In the genomic region with DNA sequence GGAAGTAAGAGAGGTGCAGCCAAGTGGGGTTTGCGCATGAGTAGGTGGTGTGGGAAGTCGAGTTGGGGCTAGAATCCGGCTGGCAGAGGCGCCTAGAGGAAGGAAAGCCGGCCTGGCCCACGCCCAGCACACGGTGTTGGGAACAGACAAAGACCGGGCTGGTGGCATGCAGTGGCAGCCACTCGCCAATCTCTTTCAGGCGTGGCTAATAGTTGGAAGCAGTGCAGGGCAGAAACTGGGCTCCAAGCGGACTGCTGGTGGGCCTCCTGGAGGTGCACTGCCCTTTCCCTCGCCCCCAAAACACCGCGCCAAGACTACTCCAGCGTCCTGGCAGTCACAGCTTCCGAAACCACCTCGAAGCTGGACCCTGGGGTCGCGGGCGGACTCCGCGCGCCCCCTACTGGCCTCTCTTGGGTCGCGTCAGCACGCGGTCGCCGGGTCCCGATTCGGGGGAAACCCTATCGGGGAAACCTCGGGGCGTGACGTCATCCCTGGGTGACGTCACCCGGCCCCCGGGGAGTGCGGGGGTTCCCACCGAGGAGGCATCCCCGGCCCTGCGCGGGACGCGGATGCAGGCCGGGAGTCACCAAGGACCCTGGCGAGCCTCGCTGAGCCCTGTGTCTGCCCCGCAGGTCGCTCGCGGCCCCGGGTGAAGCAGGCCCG, we compare ENCODE assay signal across 8 mouse cellular contexts. TPM values are rescaled to one million over a fixed set of nuclear protein-coding genes. Genes with fewer than 3 reads are reported as not detected.
DNase-seq lines count a peak whose midpoint lies in the region; ATAC-seq and TF ChIP-seq lines count a peak whose summit lies in the region.

No protein-coding gene starts in this region.

- H3K4me1 ChIP-seq in limb, embryonic 11.5 days (ENCODE audit: control insufficient read depth, insufficient read depth, low read length) = peaks cover 15% of the 10 kb centered on the region; the same call in 1 of the 2 replicates
- peaks cover 98% of the 10 kb centered on the region for H3K4me1 ChIP-seq in midbrain, embryonic 13.5 days (replicated peaks)

- H3K27ac ChIP-seq in layer of hippocampus, adult 2 months = peak overlapping the region; percentile 99
- no peak overlapping the region for H3K27ac ChIP-seq in limb, embryonic 11.5 days (replicated peaks; ENCODE audit: low read depth, low read length)
- H3K27ac ChIP-seq in midbrain, embryonic 13.5 days = peak overlapping the region; percentile 95

- peak; percentile 70 for ATAC-seq in limb, embryonic 11.5 days (ENCODE audit: insufficient number of reproducible peaks, low FRiP score, low TSS enrichment, low read depth)
- peak; percentile 62 for ATAC-seq in midbrain, embryonic 13.5 days

- 2% methylated on average over 53 of the region's 54 CpGs for WGBS in limb, embryonic 11.5 days
- WGBS in midbrain, embryonic 13.5 days = under 1% methylated on average over 54 of the region's 54 CpGs

- peak overlapping the region; percentile 80 for H3K9ac ChIP-seq in limb, embryonic 11.5 days (ENCODE audit: low read length)
- peak overlapping the region; percentile 89 for H3K9ac ChIP-seq in midbrain, embryonic 13.5 days (replicated peaks)

- TF ChIP-seq CTCF in layer of hippocampus, adult 2 months (conservative IDR thresholded peaks at IDR 0.05) = peak; percentile 89

- peak in 1 of 2 experiments; percentile 86 for DNase-seq in layer of hippocampus, adult 2 months (ENCODE audit: low spot score in 2 of 2)
- no peak for DNase-seq in layer of hippocampus, adult 8-10 months (ENCODE audit: low spot score in 2 of 2)
- peak; percentile 84 to 97 for DNase-seq in cerebellum, postnatal 4 days (ENCODE audit: low spot score in 2 of 2)
- peak; percentile 89 for DNase-seq in gastrocnemius, postnatal 10 days
- peak; percentile 94 for DNase-seq in induced T-regulatory cell, adult 2 months (ENCODE audit: low read depth)
- DNase-seq in limb, embryonic 11.5 days (ENCODE audit: low spot score) = peak; percentile 98
- DNase-seq in spleen, adult 18-20 months = peak; percentile 80 to 89

- no peaks in the 10 kb centered on the region for H3K9me3 ChIP-seq in limb, embryonic 11.5 days (ENCODE audit: control insufficient read depth, low read length)
- no peaks in the 10 kb centered on the region for H3K9me3 ChIP-seq in midbrain, embryonic 13.5 days

- peaks cover 14% of the 10 kb centered on the region for H3K36me3 ChIP-seq in limb, embryonic 11.5 days (ENCODE audit: control insufficient read depth, insufficient read depth, low read length)
- H3K36me3 ChIP-seq in midbrain, embryonic 13.5 days = peaks cover 38% of the 10 kb centered on the region

- no peaks in the 10 kb centered on the region for H3K27me3 ChIP-seq in limb, embryonic 11.5 days (ENCODE audit: control insufficient read depth, insufficient read depth, low read length)
- no peaks in the 10 kb centered on the region for H3K27me3 ChIP-seq in midbrain, embryonic 13.5 days

- H3K4me3 ChIP-seq in layer of hippocampus, adult 2 months = peak overlapping the region; percentile 65
- peak overlapping the region; percentile 58 for H3K4me3 ChIP-seq in limb, embryonic 11.5 days (ENCODE audit: low read depth, low read length)
- peak overlapping the region; percentile 51 for H3K4me3 ChIP-seq in midbrain, embryonic 13.5 days (replicated peaks)

- H3K4me2 ChIP-seq in limb, embryonic 11.5 days (ENCODE audit: low read depth, severe bottlenecking) = peak overlapping the region; percentile 100
- peak overlapping the region; percentile 97 for H3K4me2 ChIP-seq in midbrain, embryonic 13.5 days (replicated peaks)

RNA-seq across cellular contexts. Expression of a gene that starts 7.2 kb away (rescaled TPM):
- 10 to 100 TPM; 83.0 to 84.5 TPM for total RNA-seq in layer of hippocampus, adult 2 months (2021)
- 10 to 100 TPM; 57.5 to 73.5 (median 60.4) TPM for total RNA-seq in layer of hippocampus, adult 8-10 months (2022)
- 1 to 10 TPM; 2.1 to 2.5 TPM for total RNA-seq in gastrocnemius, postnatal 10 days (2021)
- polyA plus RNA-seq in limb, embryonic 11.5 days (2014; fragmentation: Nextera tagmentation; extraction: Ambion mirVana) = 1.1 and 1.6 TPM in 2 replicates
- 2.3 and 2.8 TPM in 2 replicates for polyA plus RNA-seq in midbrain, embryonic 13.5 days (2015; fragmentation: Nextera tagmentation; extraction: Ambion mirVana)

RNA-seq across cellular contexts. Expression of a gene that starts 16.6 kb away (rescaled TPM):
- total RNA-seq in layer of hippocampus, adult 2 months (2021) = 100 to 1,000 TPM; 396 to 403 TPM
- total RNA-seq in layer of hippocampus, adult 8-10 months (2022) = 100 to 1,000 TPM; 295 to 399 (median 333) TPM
- total RNA-seq in gastrocnemius, postnatal 10 days (2021) = 10 to 100 TPM; 52.6 to 71.2 TPM
- 299 and 318 TPM in 2 replicates for polyA plus RNA-seq in limb, embryonic 11.5 days (2014; fragmentation: Nextera tagmentation; extraction: Ambion mirVana)
- 655 and 674 TPM in 2 replicates for polyA plus RNA-seq in midbrain, embryonic 13.5 days (2015; fragmentation: Nextera tagmentation; extraction: Ambion mirVana)

RNA-seq across cellular contexts. Expression of a gene that starts 26.4 kb away (rescaled TPM):
- total RNA-seq in layer of hippocampus, adult 2 months (2021) = 10 to 100 TPM; 64.8 to 65.8 TPM
- 10 to 100 TPM; 61.4 to 74.2 (median 67.5) TPM for total RNA-seq in layer of hippocampus, adult 8-10 months (2022)
- total RNA-seq in gastrocnemius, postnatal 10 days (2021) = 10 to 100 TPM; 17.4 to 22.3 TPM
- 60.4 and 68.2 TPM in 2 replicates for polyA plus RNA-seq in limb, embryonic 11.5 days (2014; fragmentation: Nextera tagmentation; extraction: Ambion mirVana)
- 26.8 and 35.7 TPM in 2 replicates for polyA plus RNA-seq in midbrain, embryonic 13.5 days (2015; fragmentation: Nextera tagmentation; extraction: Ambion mirVana)

RNA-seq across cellular contexts. Expression of a gene that starts 42.2 kb away (rescaled TPM):
- total RNA-seq in layer of hippocampus, adult 2 months (2021) = 10 to 100 TPM; 97.4 to 99.9 TPM
- 10 to 100 TPM; 88.7 to 99.2 (median 95.5) TPM for total RNA-seq in layer of hippocampus, adult 8-10 months (2022)
- total RNA-seq in gastrocnemius, postnatal 10 days (2021) = 100 to 1,000 TPM; 458 to 513 TPM
- polyA plus RNA-seq in limb, embryonic 11.5 days (2014; fragmentation: Nextera tagmentation; extraction: Ambion mirVana) = 154 and 155 TPM in 2 replicates
- 145 and 159 TPM in 2 replicates for polyA plus RNA-seq in midbrain, embryonic 13.5 days (2015; fragmentation: Nextera tagmentation; extraction: Ambion mirVana)

RNA-seq across cellular contexts. Expression of a gene that starts 44.7 kb away (rescaled TPM):
- under 1 TPM; 0.44 to 0.93 TPM for total RNA-seq in layer of hippocampus, adult 2 months (2021)
- 1 to 10 TPM in 1 of 4 experiments, under 1 TPM in 2, not detected in 1; 0.43 to 1.5 (median 0.74) TPM for total RNA-seq in layer of hippocampus, adult 8-10 months (2022)
- total RNA-seq in gastrocnemius, postnatal 10 days (2021) = under 1 TPM in 1 of 2 experiments, not detected in 1; 0.34 TPM
- polyA plus RNA-seq in limb, embryonic 11.5 days (2014; fragmentation: Nextera tagmentation; extraction: Ambion mirVana) = 0.17 TPM in 1 of 2 replicates, not detected in the other
- polyA plus RNA-seq in midbrain, embryonic 13.5 days (2015; fragmentation: Nextera tagmentation; extraction: Ambion mirVana) = not detected in 2 replicates

Comparison
In these comparisons a context has a peak if more than half of its experiments do, and no peak if none do; other contexts are left out.
1. DNase-seq: peak in cerebellum, postnatal 4 days (2 of 2), gastrocnemius, postnatal 10 days (single experiment), induced T-regulatory cell, adult 2 months (single experiment), limb, embryonic 11.5 days (single experiment) and spleen, adult 18-20 months (2 of 2); none in layer of hippocampus, adult 8-10 months (0 of 2).
2. RNA of a gene that starts 7.2 kb away (total RNA-seq): 83.0 to 84.5 TPM in layer of hippocampus, adult 2 months and 57.5 to 73.5 TPM in layer of hippocampus, adult 8-10 months; 2.1 to 2.5 TPM in gastrocnemius, postnatal 10 days; every median in the first group is over 10 times any median in the second.
3. RNA of a gene that starts 16.6 kb away (total RNA-seq): 396 to 403 TPM in layer of hippocampus, adult 2 months and 295 to 399 TPM in layer of hippocampus, adult 8-10 months; 52.6 to 71.2 TPM in gastrocnemius, postnatal 10 days; every median in the first group is over 4 times any median in the second.
4. Peak in every context shown above with its lines, with median percentiles within 50 percentile points of each other: H3K4me3 ChIP-seq.